Mouse (Mus musculus) MEL (cell line): ENCODE data around the gene Gm26938. TPM values are rescaled to one million over a fixed set of nuclear protein-coding genes. Genes with fewer than 3 reads are reported as not detected.

Experiments used
- DNase-seq: peaks from one replicate; pipeline ENCODE4 v3.0.0; 2011; ENCODE audit warnings: low read depth, low spot score
- H3K27ac ChIP-seq: 2 replicates; pipeline ENCODE4 v1.5.1; 2012; ENCODE audit warnings: low read depth, mild to moderate bottlenecking, control low read depth, low read length, moderate library complexity; ENCODE audit not compliant: control insufficient read depth
- H3K27me3 ChIP-seq, 2 experiments: fragments of 150-350 bp in 1 of 2; sonication (generic) in 1 of 2; 2 replicates each; pipeline ENCODE4 v1.6.1; 2012; ENCODE audit warnings: low read length in 2 of 2, mild to moderate bottlenecking in 2 of 2, improper control_type of control experiment in 1 of 2, moderate library complexity in 1 of 2; ENCODE audit not compliant: insufficient read depth in 2 of 2, control insufficient read depth in 1 of 2
- H3K36me3 ChIP-seq, 2 experiments: 2 replicates each; pipeline ENCODE4 v1.6.1; 2012 to 2014; ENCODE audit warnings: low read length in 2 of 2, improper control_type of control experiment in 1 of 2, inconsistent platforms in 1 of 2, mild to moderate bottlenecking in 1 of 2; ENCODE audit not compliant: insufficient read depth in 2 of 2, control insufficient read depth in 1 of 2
- H3K4me1 ChIP-seq, 2 experiments: fragments of 150-350 bp in 1 of 2; sonication (generic) in 1 of 2; 2 replicates each; pipeline ENCODE4 v1.6.1; 2012; ENCODE audit warnings: low read length in 2 of 2, improper control_type of control experiment in 1 of 2, mild to moderate bottlenecking in 1 of 2; ENCODE audit not compliant: insufficient read depth in 2 of 2, control insufficient read depth in 1 of 2
- H3K4me3 ChIP-seq, 2 experiments: fragments of 150-350 bp in 1 of 2; sonication (generic) in 1 of 2; 2 replicates each; pipeline ENCODE4 v1.5.1; 2012; ENCODE audit warnings: low read depth in 2 of 2, low read length in 2 of 2, mild to moderate bottlenecking in 2 of 2, moderate library complexity in 2 of 2, control low read depth in 1 of 2, improper control_type of control experiment in 1 of 2; ENCODE audit not compliant: control insufficient read depth in 1 of 2, insufficient read depth in 1 of 2
- H3K79me2 ChIP-seq: 2 replicates; pipeline ENCODE4 v1.6.1; 2012; ENCODE audit warnings: mild to moderate bottlenecking, low read length, moderate library complexity; ENCODE audit not compliant: control insufficient read depth, poor library complexity, insufficient read depth
- H3K9ac ChIP-seq: 2 replicates; pipeline ENCODE4 v1.6.1; 2012; ENCODE audit warnings: low read depth, mild to moderate bottlenecking, control low read depth, low read length, moderate library complexity; ENCODE audit not compliant: control insufficient read depth, poor library complexity, severe bottlenecking
- H3K9me3 ChIP-seq: fragments of 150-350 bp; sonication (generic); replicated peaks from 2 replicates; pipeline ENCODE4 v1.6.1; 2012; ENCODE audit warnings: mild to moderate bottlenecking, low read length, improper control_type of control experiment, moderate library complexity; ENCODE audit not compliant: insufficient read depth
- BHLHE40 ChIP-seq: IDR thresholded peaks from 2 replicates; pipeline ENCODE4 v1.6.1; 2012; ENCODE audit warnings: low read depth, mild to moderate bottlenecking, inconsistent platforms, low read length, improper control_type of control experiment, borderline replicate concordance
- CHD1 ChIP-seq: IDR thresholded peaks from 2 replicates; pipeline ENCODE4 v1.6.1; 2012; ENCODE audit warnings: low read depth, mild to moderate bottlenecking, inconsistent platforms, low read length, improper control_type of control experiment
- CHD2 ChIP-seq: IDR thresholded peaks from 2 replicates; pipeline ENCODE4 v1.6.1; 2011; ENCODE audit warnings: low read length, improper control_type of control experiment
- ELF1 ChIP-seq: IDR thresholded peaks from 2 replicates; pipeline ENCODE4 v1.6.1; 2014; ENCODE audit warnings: low read depth, mild to moderate bottlenecking, inconsistent platforms, low read length, improper control_type of control experiment, moderate library complexity
- EP300 ChIP-seq, 2 experiments: IDR thresholded peaks; 2 replicates each; pipeline ENCODE4 v1.6.1; 2011; ENCODE audit warnings: improper control_type of control experiment in 2 of 2, low read length in 2 of 2, low read depth in 1 of 2, mild to moderate bottlenecking in 1 of 2
- ETS1 ChIP-seq: IDR thresholded peaks from 2 replicates; pipeline ENCODE4 v1.6.1; 2012; ENCODE audit warnings: low read depth, mild to moderate bottlenecking, inconsistent platforms, low read length, improper control_type of control experiment, moderate library complexity
- GABPA ChIP-seq: IDR thresholded peaks from 2 replicates; pipeline ENCODE4 v1.6.1; 2012; ENCODE audit warnings: low read depth, mild to moderate bottlenecking, inconsistent platforms, low read length, improper control_type of control experiment, moderate library complexity
- GATA1 ChIP-seq: IDR thresholded peaks from 2 replicates; pipeline ENCODE4 v1.6.1; 2011; ENCODE audit warnings: low read depth, low read length, improper control_type of control experiment
- JUND ChIP-seq: IDR thresholded peaks from 2 replicates; pipeline ENCODE4 v1.6.1; 2011; ENCODE audit warnings: low read depth, mild to moderate bottlenecking, improper control_type of control experiment, low read length
- KAT2A ChIP-seq: conservative IDR thresholded peaks from 2 replicates; pipeline ENCODE4 v1.6.1; 2012; ENCODE audit warnings: low read depth, low read length, improper control_type of control experiment, inconsistent platforms
- MAFK ChIP-seq: IDR thresholded peaks from 2 replicates; pipeline ENCODE4 v1.6.1; 2011; ENCODE audit warnings: low read depth, mild to moderate bottlenecking, low read length, improper control_type of control experiment, borderline replicate concordance
- MAX ChIP-seq: IDR thresholded peaks from 2 replicates; pipeline ENCODE4 v1.6.1; 2011; ENCODE audit warnings: low read length, improper control_type of control experiment
- MAZ ChIP-seq: IDR thresholded peaks from 2 replicates; pipeline ENCODE4 v1.6.1; 2012; ENCODE audit warnings: low read depth, mild to moderate bottlenecking, inconsistent platforms, low read length, improper control_type of control experiment
- MEF2A ChIP-seq: IDR thresholded peaks from 2 replicates; pipeline ENCODE4 v1.6.1; 2014; ENCODE audit warnings: low read depth, mild to moderate bottlenecking, inconsistent platforms, low read length, improper control_type of control experiment; ENCODE audit not compliant: poor library complexity, insufficient replicate concordance, severe bottlenecking; ENCODE audit errors: extremely low read depth
- MXI1 ChIP-seq: IDR thresholded peaks from 2 replicates; pipeline ENCODE4 v1.6.1; 2011; ENCODE audit warnings: mild to moderate bottlenecking, low read depth, low read length, improper control_type of control experiment
- MYC ChIP-seq: IDR thresholded peaks from 2 replicates; pipeline ENCODE4 v1.6.1; 2011; ENCODE audit warnings: low read depth, mild to moderate bottlenecking, low read length, improper control_type of control experiment, moderate library complexity
- NELFE ChIP-seq: IDR thresholded peaks from 2 replicates; pipeline ENCODE4 v1.6.1; 2011; ENCODE audit warnings: low read depth, low read length, improper control_type of control experiment
- NRF1 ChIP-seq: IDR thresholded peaks from 2 replicates; pipeline ENCODE4 v1.6.1; 2014; ENCODE audit warnings: low read depth, mild to moderate bottlenecking, inconsistent platforms, low read length, improper control_type of control experiment, moderate library complexity; ENCODE audit not compliant: poor library complexity, insufficient read depth, severe bottlenecking
- POLR2AphosphoS2 ChIP-seq: IDR thresholded peaks from 2 replicates; pipeline ENCODE4 v1.6.1; 2011; ENCODE audit warnings: low read length, improper control_type of control experiment
- RAD21 ChIP-seq: IDR thresholded peaks from 2 replicates; pipeline ENCODE4 v1.6.1; 2011; ENCODE audit warnings: mild to moderate bottlenecking, low read depth, low read length, improper control_type of control experiment
- RCOR1 ChIP-seq: IDR thresholded peaks from 2 replicates; pipeline ENCODE4 v1.6.1; 2012; ENCODE audit warnings: low read depth, mild to moderate bottlenecking, inconsistent platforms, low read length, improper control_type of control experiment
- SIN3A ChIP-seq: IDR thresholded peaks from 2 replicates; pipeline ENCODE4 v1.6.1; 2012; ENCODE audit warnings: low read length, improper control_type of control experiment, inconsistent platforms
- SMC3 ChIP-seq: IDR thresholded peaks from 2 replicates; pipeline ENCODE4 v1.6.1; 2011; ENCODE audit warnings: low read depth, low read length, improper control_type of control experiment
- TAL1 ChIP-seq: IDR thresholded peaks from 2 replicates; pipeline ENCODE4 v1.6.1; 2012; ENCODE audit warnings: mild to moderate bottlenecking, inconsistent platforms, low read length, moderate library complexity, mixed read lengths
- TBP ChIP-seq: IDR thresholded peaks from 2 replicates; pipeline ENCODE4 v1.8.0; 2011; ENCODE audit warnings: low read depth, low read length, improper control_type of control experiment
- TCF12 ChIP-seq: IDR thresholded peaks from 2 replicates; pipeline ENCODE4 v1.6.1; 2014; ENCODE audit warnings: low read depth, mild to moderate bottlenecking, inconsistent platforms, low read length, improper control_type of control experiment, moderate library complexity
- UBTF ChIP-seq: IDR thresholded peaks from 2 replicates; pipeline ENCODE4 v1.6.1; 2012; ENCODE audit warnings: low read depth, mild to moderate bottlenecking, inconsistent platforms, low read length, improper control_type of control experiment, moderate library complexity, borderline replicate concordance; ENCODE audit not compliant: insufficient read depth
- ZC3H11A ChIP-seq: IDR thresholded peaks from 2 replicates; pipeline ENCODE4 v1.6.1; 2012; ENCODE audit warnings: low read depth, mild to moderate bottlenecking, inconsistent platforms, low read length, improper control_type of control experiment
- ZKSCAN1 ChIP-seq: IDR thresholded peaks from 2 replicates; pipeline ENCODE4 v1.6.1; 2012; ENCODE audit warnings: low read depth, mild to moderate bottlenecking, inconsistent platforms, low read length, improper control_type of control experiment, moderate library complexity
- ZNF384 ChIP-seq: IDR thresholded peaks from 2 replicates; pipeline ENCODE4 v1.6.1; 2012; ENCODE audit warnings: low read depth, mild to moderate bottlenecking, inconsistent platforms, low read length, improper control_type of control experiment
- polyA plus RNA-seq, 2 experiments: library from polyadenylated mRNA; stranded (reverse) in 1 of 2; unstranded in 1 of 2; fragments of >175 nt in 1 of 2; fragments of >200 nt in 1 of 2; gene quantifications; 2 replicates each; pipeline versions ENCODE4 v1.2.1 to v1.2.4; 2012; ENCODE audit warnings: low replicate concordance in 2 of 2, low read depth in 1 of 2; ENCODE audit not compliant: insufficient read length in 2 of 2, insufficient read depth in 1 of 2, missing spikeins in 1 of 2
- total RNA-seq: library from RNA; depleted of rRNA; stranded (reverse); fragments of 300-350 nt; gene quantifications from 2 replicates; pipeline ENCODE4 v1.2.3, GENCODE M21; 2012

Gene Gm26938
- total and polyA plus RNA-seq, 3 experiments: 0.11 TPM; not detected in 2

DNA sequence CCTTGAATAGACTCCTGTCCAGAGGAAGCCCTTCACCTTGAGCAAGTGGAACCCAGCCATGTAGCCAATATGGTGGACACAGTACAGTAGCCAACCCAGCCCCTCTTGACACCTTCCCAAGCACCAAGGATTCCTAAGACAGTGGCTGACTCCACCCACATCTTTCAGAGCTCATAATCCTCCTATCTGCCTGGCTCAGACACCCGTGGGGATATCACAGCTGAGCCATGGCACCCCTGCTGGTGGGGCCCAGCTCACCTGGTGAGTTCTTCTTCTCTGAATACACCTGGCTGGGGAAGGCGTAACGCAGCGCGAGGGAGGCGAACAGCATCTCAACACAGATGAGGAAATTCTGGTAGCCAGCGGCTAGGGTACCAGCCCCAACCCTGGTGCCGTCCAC, 20.3 kb downstream of the Gm26938 start:
- Histone ChIP-seq H3K4me1 (peaks cover 6 to 32% of the 10 kb centered on the region in 2 experiments), H3K9ac (no peak overlapping the region)

GRCm38 (mm10) chr5:139804573-139805111, 21.6 kb downstream of the Gm26938 start:
- no peak for DNase-seq
- peak overlapping the region; percentile 8 to 21 for H3K4me3 ChIP-seq

More for the DNA sequence above, 20.3 kb downstream of the Gm26938 start:
- H3K9me3 ChIP-seq: no peaks in the 10 kb centered on the region
- H3K36me3 ChIP-seq: peaks cover 0 to 20% of the 10 kb centered on the region in 2 experiments; a peak in 2 of 4 replicates
- no peaks in the 10 kb centered on the region for H3K27me3 ChIP-seq
- no peak overlapping the region for H3K4me3 ChIP-seq
- no peak for TF ChIP-seq RAD21
- no peak for TF ChIP-seq MAX
- TF ChIP-seq ZNF384: no peak
- TF ChIP-seq TCF12: peak; percentile 33; the same call in 1 of the 2 replicates
- no peak for TF ChIP-seq NELFE
- TF ChIP-seq ZKSCAN1: no peak
- TF ChIP-seq BHLHE40: no peak
- no peak for TF ChIP-seq KAT2A
- TF ChIP-seq SMC3: no peak
- no peak for TF ChIP-seq RCOR1
- TF ChIP-seq ZC3H11A: no peak
- no peak for TF ChIP-seq GABPA
- no peak for TF ChIP-seq CHD2
- no peak for TF ChIP-seq NRF1
- TF ChIP-seq EP300 (IDR thresholded peaks at IDR 0.05; ENCODE audit: low read depth in 1 of 2, low read length in 2 of 2): peak in 1 of 2 experiments; percentile 49; a peak in 2 of 4 replicates
- TF ChIP-seq MAZ: no peak
- no peak for TF ChIP-seq TBP
- TF ChIP-seq MEF2A: no peak
- no peak for TF ChIP-seq MYC
- TF ChIP-seq UBTF: no peak
- TF ChIP-seq GATA1: no peak
- no peak for TF ChIP-seq MAFK
- peak; percentile 31; the same call in 1 of the 2 replicates for TF ChIP-seq TAL1
- TF ChIP-seq, all 39 proteins: peak for 3
- DNase-seq: no peak
- no peaks in the 10 kb centered on the region for H3K79me2 ChIP-seq
- H3K27ac ChIP-seq: no peak overlapping the region

More at GRCm38 (mm10) chr5:139804573-139805111, 21.6 kb downstream of the Gm26938 start:
- H3K79me2 ChIP-seq: no peaks in the 10 kb centered on the region
- H3K9me3 ChIP-seq: no peaks in the 10 kb centered on the region
- H3K9ac ChIP-seq: peak overlapping the region; percentile 66
- H3K27ac ChIP-seq: peak overlapping the region; percentile 99
- no peaks in the 10 kb centered on the region for H3K27me3 ChIP-seq
- H3K4me1 ChIP-seq: peaks cover 6 to 32% of the 10 kb centered on the region in 2 experiments
- H3K36me3 ChIP-seq: peaks cover 0 to 20% of the 10 kb centered on the region in 2 experiments; a peak in 3 of 4 replicates
- TF ChIP-seq NRF1 (no peak), EP300 (IDR thresholded peaks at IDR 0.05; ENCODE audit: low read depth in 1 of 2, low read length in 2 of 2) (peak; percentile 55 to 57; a peak in 2 of 4 replicates), NELFE (no peak), SIN3A (no peak), TAL1 (peak; percentile 34; the same call in 1 of the 2 replicates), MXI1 (no peak), MAZ (no peak), ETS1 (peak; percentile 11; the same call in 1 of the 2 replicates), JUND (no peak), TCF12 (peak; percentile 30; the same call in 1 of the 2 replicates), MAX (no peak), ELF1 (peak; percentile 2; the same call in 1 of the 2 replicates), RCOR1 (no peak), GATA1 (peak; percentile 43; the same call in 1 of the 2 replicates), MEF2A (peak; percentile 15; the same call in 1 of the 2 replicates), CHD2 (no peak), CHD1 (no peak), KAT2A (no peak; the same call in 1 of the 2 replicates), MYC (no peak), SMC3 (no peak), POLR2AphosphoS2 (no peak), RAD21 (no peak)
